Mouse (Mus musculus): ENCODE measurements around the gene Otc. TPM values are rescaled to one million over a fixed set of nuclear protein-coding genes. Genes with fewer than 3 reads are reported as not detected.

Gene Otc
- not detected for total RNA-seq (2018; cell fraction: chromatin; rRNA removed)
- not detected for total RNA-seq (2018; cell fraction: cytosol; rRNA removed)
- not detected for total RNA-seq (2018; cell fraction: nucleus; rRNA removed)
- not detected in 3 replicates for polyA plus RNA-seq (2018)

- H3K79me2 ChIP-seq (ENCODE audit: inconsistent target), result no peaks in the 10 kb centered on the region
- H3K36me3 ChIP-seq (ENCODE audit: inconsistent target), result no peaks in the 10 kb centered on the region
- WGBS (ENCODE audit: missing documents), result 67% methylated on average over 1 of the region's 2 CpGs
- H3K4me3 ChIP-seq (ENCODE audit: inconsistent target), result no peak within 1 kb of the TSS
- H3K27ac ChIP-seq, result no peak within 1 kb of the TSS
Measured at GRCm38 (mm10) chrX:10251852-10252504, at the start of gene Otc. Gene Otc (plus strand): TSS chrX:10252305.

- Histone ChIP-seq H3K36me3 (ENCODE audit: inconsistent target) (no peaks in the 10 kb centered on the region), H3K79me2 (ENCODE audit: inconsistent target) (no peaks in the 10 kb centered on the region), H3K27ac (no peak overlapping the region), H3K4me3 (ENCODE audit: inconsistent target) (no peak overlapping the region)
- 96% methylated on average over 4 of the region's 5 CpGs for WGBS (ENCODE audit: missing documents)
Measured at GRCm38 (mm10) chrX:10205937-10206336, 46.2 kb upstream of the Otc start.

- no peaks in the 10 kb centered on the region for H3K36me3 ChIP-seq (ENCODE audit: inconsistent target)
- no peaks in the 10 kb centered on the region for H3K79me2 ChIP-seq (ENCODE audit: inconsistent target)
- 28% methylated on average over 16 of the region's 16 CpGs for WGBS (ENCODE audit: missing documents)
- H3K27ac ChIP-seq, result no peak overlapping the region; the same call in 1 of the 2 replicates
- peak overlapping the region; percentile 51 for H3K4me3 ChIP-seq (ENCODE audit: inconsistent target)
Measured at GRCm38 (mm10) chrX:10215972-10216371, 36.1 kb upstream of the Otc start.

GRCm38 (mm10) chrX:10216410-10216949 lies 35.6 kb upstream of the Otc start, which contains the start of gene Rpgr:
Gene Rpgr (minus strand): TSS chrX:10216920.
- H3K27ac ChIP-seq, result no peak within 1 kb of the TSS; the same call in 1 of the 2 replicates
- peak within 1 kb of the TSS; percentile 51 for H3K4me3 ChIP-seq (ENCODE audit: inconsistent target)
- no peaks in the 10 kb centered on the region for H3K36me3 ChIP-seq (ENCODE audit: inconsistent target)
- no peaks in the 10 kb centered on the region for H3K79me2 ChIP-seq (ENCODE audit: inconsistent target)
- 24% methylated on average over 36 of the region's 47 CpGs for WGBS (ENCODE audit: missing documents)

- WGBS (ENCODE audit: missing documents), result 73% methylated on average over 3 of the region's 6 CpGs
- Histone ChIP-seq H3K4me3 (ENCODE audit: inconsistent target) (no peak overlapping the region), H3K27ac (no peak overlapping the region), H3K36me3 (ENCODE audit: inconsistent target) (no peaks in the 10 kb centered on the region), H3K79me2 (ENCODE audit: inconsistent target) (no peaks in the 10 kb centered on the region)
Measured at GRCm38 (mm10) chrX:10219281-10219680, 32.8 kb upstream of the Otc start.

- Histone ChIP-seq H3K36me3 (ENCODE audit: inconsistent target) (no peaks in the 10 kb centered on the region), H3K4me3 (ENCODE audit: inconsistent target) (no peak overlapping the region), H3K27ac (no peak overlapping the region), H3K79me2 (ENCODE audit: inconsistent target) (no peaks in the 10 kb centered on the region)
- 67% methylated on average over 2 of the region's 2 CpGs for WGBS (ENCODE audit: missing documents)
Measured at GRCm38 (mm10) chrX:10233051-10233450, 19.1 kb upstream of the Otc start.

GRCm38 (mm10) chrX:10234617-10235016 lies 17.5 kb upstream of the Otc start:
- no peak overlapping the region for H3K4me3 ChIP-seq (ENCODE audit: inconsistent target)
- WGBS (ENCODE audit: missing documents), result 65% methylated on average over 3 of the region's 3 CpGs
- H3K36me3 ChIP-seq (ENCODE audit: inconsistent target), result no peaks in the 10 kb centered on the region
- H3K79me2 ChIP-seq (ENCODE audit: inconsistent target), result no peaks in the 10 kb centered on the region
- no peak overlapping the region for H3K27ac ChIP-seq

- H3K4me3 ChIP-seq (ENCODE audit: inconsistent target), result no peak overlapping the region
- WGBS (ENCODE audit: missing documents), result 93% methylated on average over 4 of the region's 4 CpGs
Measured at GRCm38 (mm10) chrX:10239515-10239914, 12.6 kb upstream of the Otc start.

GRCm38 (mm10) chrX:10243916-10244315 lies 8.2 kb upstream of the Otc start:
- no peaks in the 10 kb centered on the region for H3K36me3 ChIP-seq (ENCODE audit: inconsistent target)
- no peak overlapping the region for H3K27ac ChIP-seq
- WGBS (ENCODE audit: missing documents), result 61% methylated on average over 3 of the region's 3 CpGs
- H3K4me3 ChIP-seq (ENCODE audit: inconsistent target), result no peak overlapping the region
- H3K79me2 ChIP-seq (ENCODE audit: inconsistent target), result no peaks in the 10 kb centered on the region

More at GRCm38 (mm10) chrX:10239515-10239914, 12.6 kb upstream of the Otc start:
- Histone ChIP-seq H3K36me3 (ENCODE audit: inconsistent target) (no peaks in the 10 kb centered on the region), H3K79me2 (ENCODE audit: inconsistent target) (no peaks in the 10 kb centered on the region), H3K27ac (no peak overlapping the region)

GRCm38 (mm10) chrX:10251357-10251756 lies 748 bp upstream of the Otc start:
- Histone ChIP-seq H3K4me3 (ENCODE audit: inconsistent target) (no peak overlapping the region), H3K79me2 (ENCODE audit: inconsistent target) (no peaks in the 10 kb centered on the region), H3K27ac (no peak overlapping the region), H3K36me3 (ENCODE audit: inconsistent target) (no peaks in the 10 kb centered on the region)

- WGBS (ENCODE audit: missing documents), result no CpG with 5 or more reads among the region's 1 CpGs
- no peak overlapping the region for H3K4me3 ChIP-seq (ENCODE audit: inconsistent target)
- H3K36me3 ChIP-seq (ENCODE audit: inconsistent target), result no peaks in the 10 kb centered on the region
- H3K27ac ChIP-seq, result no peak overlapping the region
- H3K79me2 ChIP-seq (ENCODE audit: inconsistent target), result no peaks in the 10 kb centered on the region
Measured at GRCm38 (mm10) chrX:10257774-10258173, 5.7 kb downstream of the Otc start.

GRCm38 (mm10) chrX:10258260-10258659 lies 6.2 kb downstream of the Otc start:
- 86% methylated on average over 5 of the region's 5 CpGs for WGBS (ENCODE audit: missing documents)
- no peaks in the 10 kb centered on the region for H3K79me2 ChIP-seq (ENCODE audit: inconsistent target)
- no peak overlapping the region for H3K4me3 ChIP-seq (ENCODE audit: inconsistent target)
- no peaks in the 10 kb centered on the region for H3K36me3 ChIP-seq (ENCODE audit: inconsistent target)
- no peak overlapping the region for H3K27ac ChIP-seq

- no peaks in the 10 kb centered on the region for H3K79me2 ChIP-seq (ENCODE audit: inconsistent target)
- 62% methylated on average over 3 of the region's 3 CpGs for WGBS (ENCODE audit: missing documents)
Measured at GRCm38 (mm10) chrX:10268308-10268707, 16.2 kb downstream of the Otc start.

GRCm38 (mm10) chrX:10268761-10269437 lies 16.8 kb downstream of the Otc start:
- 81% methylated on average over 4 of the region's 4 CpGs for WGBS (ENCODE audit: missing documents)
- Histone ChIP-seq H3K79me2 (ENCODE audit: inconsistent target) (no peaks in the 10 kb centered on the region), H3K27ac (no peak overlapping the region), H3K36me3 (ENCODE audit: inconsistent target) (no peaks in the 10 kb centered on the region), H3K4me3 (ENCODE audit: inconsistent target) (no peak overlapping the region)

More at GRCm38 (mm10) chrX:10268308-10268707, 16.2 kb downstream of the Otc start:
- Histone ChIP-seq H3K4me3 (ENCODE audit: inconsistent target) (no peak overlapping the region), H3K36me3 (ENCODE audit: inconsistent target) (no peaks in the 10 kb centered on the region), H3K27ac (no peak overlapping the region)

- no peak overlapping the region for H3K4me3 ChIP-seq (ENCODE audit: inconsistent target)
- H3K79me2 ChIP-seq (ENCODE audit: inconsistent target), result no peaks in the 10 kb centered on the region
- no peaks in the 10 kb centered on the region for H3K36me3 ChIP-seq (ENCODE audit: inconsistent target)
- WGBS (ENCODE audit: missing documents), result 95% methylated on average over 14 of the region's 14 CpGs
- H3K27ac ChIP-seq, result no peak overlapping the region
Measured at GRCm38 (mm10) chrX:10297341-10297740, 45.2 kb downstream of the Otc start.

Measured in macrophage (primary cell).